Mouse (Mus musculus) embryo, embryonic 9.5 days (tissue): ENCODE measurements around the gene Hcn2.

ENCODE experiments used
- DNase-seq: peaks from one replicate; pipeline ENCODE4 v3.0.0-alpha.2; 2017; ENCODE audit errors: extremely low spot score

The Hcn2 gene

DNA sequence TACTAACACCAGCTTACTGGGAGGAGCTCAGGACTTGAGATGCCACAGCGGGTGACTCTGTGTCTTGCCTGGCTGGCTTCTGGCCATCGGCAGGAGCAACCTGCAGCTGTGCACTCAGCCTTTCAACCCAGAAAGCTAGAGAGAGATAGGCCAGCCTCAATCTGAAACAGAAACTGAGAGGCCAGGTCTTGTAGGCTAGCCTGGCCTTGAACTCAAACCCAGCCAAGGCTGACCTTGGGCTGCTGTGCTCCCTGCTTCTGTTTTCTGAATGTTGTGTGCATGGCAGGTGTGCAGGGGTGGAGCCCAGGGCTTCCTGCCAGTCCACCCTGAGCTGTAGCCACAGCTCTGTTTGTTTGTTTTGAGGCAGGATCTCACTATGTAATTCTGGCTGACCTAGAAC lies 56.8 kb downstream of the Hcn2 start:
- no peak for DNase-seq

DNA sequence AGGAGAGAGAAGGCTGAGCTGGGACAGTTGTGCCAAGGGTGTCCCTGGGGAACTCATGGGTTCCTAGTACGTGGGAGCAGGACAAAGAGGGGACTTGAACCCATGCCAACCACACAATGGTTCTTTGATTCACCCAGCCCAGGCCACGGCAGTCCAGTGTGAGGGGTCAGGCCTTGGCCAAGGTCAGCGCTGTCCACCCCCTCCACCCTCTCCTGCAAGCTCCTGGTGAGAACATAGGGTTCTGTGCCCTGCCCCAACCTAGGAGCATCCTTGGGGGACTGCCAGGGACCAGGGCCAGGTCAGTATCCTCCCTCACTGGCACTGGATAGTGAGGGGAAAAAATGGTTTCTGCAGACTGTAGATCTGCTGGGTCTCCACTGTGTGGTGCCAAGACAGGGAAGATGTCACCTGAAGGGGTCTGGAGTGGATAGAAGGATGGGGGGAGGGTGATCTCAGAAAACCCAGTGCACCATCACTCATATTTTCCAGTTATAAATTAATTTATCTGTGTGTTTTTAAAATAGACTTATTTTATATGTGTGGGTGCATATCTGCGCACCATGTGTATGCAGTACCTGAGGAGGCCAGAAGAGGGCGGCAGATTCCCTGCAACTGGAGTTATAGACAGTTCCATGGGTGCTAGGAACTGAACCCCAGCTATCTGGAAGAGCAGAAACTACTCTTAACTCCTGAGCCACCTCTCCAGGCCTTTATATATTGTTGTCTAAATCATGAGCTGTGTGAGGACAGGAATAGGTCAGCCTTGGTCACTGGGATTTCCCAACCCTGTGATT lies 58.2 kb downstream of the Hcn2 start:
- no peak for DNase-seq

- DNase-seq = peak; percentile 47
Observed at GRCm38 (mm10) chr10:79777103-79777531, 60.7 kb downstream of the Hcn2 start, which contains the start of gene Fstl3. Fstl3 (plus strand) TSS chr10:79777272.

GRCm38 (mm10) chr10:79778006-79778405 lies 61.6 kb downstream of the Hcn2 start:
- no peak for DNase-seq

DNA sequence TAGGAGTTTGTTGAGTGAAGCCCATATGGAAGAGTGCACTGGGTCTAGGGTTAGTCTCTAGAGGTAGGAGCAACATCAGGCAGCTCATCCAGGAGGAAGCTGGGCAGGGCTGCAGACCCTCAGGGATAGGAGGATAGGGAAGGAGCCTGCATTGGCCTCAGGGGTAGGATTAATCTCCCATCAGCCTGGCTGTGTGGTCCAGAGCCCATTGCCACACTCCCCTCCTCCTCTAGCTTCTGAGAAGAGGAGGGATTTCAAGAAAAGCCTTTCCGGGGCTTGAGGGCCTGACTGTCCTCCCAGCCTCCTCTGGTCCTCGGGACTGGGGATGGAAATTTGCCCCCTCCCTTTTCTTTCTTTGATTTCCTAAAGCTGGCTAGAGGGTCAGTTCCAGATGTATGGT lies 62.8 kb downstream of the Hcn2 start:
- no peak for DNase-seq

GRCm38 (mm10) chr10:79779784-79780663 lies 63.6 kb downstream of the Hcn2 start:
- peak; percentile 98 for DNase-seq

DNA sequence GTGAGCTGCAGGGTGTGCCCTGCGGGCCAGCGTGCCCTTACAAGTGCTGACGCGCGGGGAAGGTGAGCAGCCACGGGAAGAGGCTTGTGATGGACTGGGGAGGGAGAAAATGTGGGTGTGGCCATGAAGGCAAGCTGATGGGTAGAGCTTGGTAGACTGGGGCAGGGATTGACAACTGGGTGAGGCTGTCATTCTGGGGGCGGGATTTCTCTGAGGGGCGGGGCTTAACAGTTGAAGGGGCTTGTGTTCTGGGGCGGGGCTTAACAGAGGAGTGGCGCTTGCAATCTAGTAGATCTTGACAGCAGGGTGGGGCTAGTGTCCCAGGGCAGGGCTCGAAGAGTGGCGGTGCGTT lies 64.2 kb downstream of the Hcn2 start:
- DNase-seq = peak; percentile 81

DNA sequence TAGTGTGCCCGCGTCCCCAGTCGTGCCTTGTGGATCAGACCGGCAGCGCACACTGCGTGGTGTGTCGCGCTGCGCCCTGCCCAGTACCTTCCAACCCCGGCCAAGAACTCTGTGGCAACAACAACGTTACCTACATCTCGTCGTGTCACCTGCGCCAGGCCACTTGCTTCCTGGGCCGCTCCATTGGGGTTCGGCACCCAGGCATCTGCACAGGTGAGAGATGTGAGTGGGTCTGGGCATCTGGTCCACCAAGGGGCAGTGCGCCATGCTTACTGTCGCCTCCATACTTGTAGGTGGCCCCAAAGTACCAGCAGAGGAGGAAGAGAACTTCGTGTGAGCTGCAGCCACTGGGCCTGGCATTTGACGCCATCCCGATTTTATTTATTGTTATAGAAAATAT lies 64.7 kb downstream of the Hcn2 start:
- DNase-seq = no peak

DNA sequence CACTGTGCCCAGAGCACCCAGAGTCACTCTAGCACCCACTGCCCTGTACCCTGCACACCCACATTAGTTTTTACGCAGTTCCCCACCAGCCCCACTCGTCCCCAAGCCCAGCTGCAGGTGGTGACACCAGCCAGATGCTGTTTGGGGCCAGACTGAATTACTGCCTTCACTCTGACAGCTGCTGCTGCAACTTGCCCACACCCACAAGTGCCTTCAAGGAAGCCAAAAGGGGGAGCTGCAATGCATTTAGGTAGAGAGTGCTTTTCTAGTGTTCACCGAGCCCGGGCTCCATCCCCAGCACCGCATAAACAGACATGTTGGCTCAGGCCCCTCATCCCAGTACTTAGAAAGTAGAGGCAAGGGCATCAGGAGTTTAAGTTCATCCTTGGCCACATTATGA lies 65.5 kb downstream of the Hcn2 start:
- no peak for DNase-seq

GRCm38 (mm10) chr10:79783050-79783449 lies 66.6 kb downstream of the Hcn2 start:
- DNase-seq = no peak

GRCm38 (mm10) chr10:79783920-79784800 lies 67.7 kb downstream of the Hcn2 start:
- DNase-seq = no peak
